Mouse (Mus musculus) gastrocnemius, postnatal 4 days (tissue): ENCODE results near the gene Gm20449. TPM values are rescaled to one million over a fixed set of nuclear protein-coding genes. Genes with fewer than 3 reads are reported as not detected.
"Not testable (repeated sequence)": the region's sequence is repeated elsewhere in the genome, so short reads cannot be mapped to it uniquely, and the experiment has no call there.

ENCODE experiments used
- DNase-seq, 2 experiments: peaks; one replicate each; pipeline ENCODE4 v3.0.0; 2021 to 2022; ENCODE audit warnings: low spot score in 2 of 2, mixed read lengths in 2 of 2
- long read RNA-seq, 2 experiments: library from polyadenylated mRNA; stranded (forward); transcript quantifications; one replicate each; pipeline ENCODE4 v2.0.0; 2021
- total RNA-seq, 2 experiments: library from RNA; stranded (reverse); gene quantifications; 2 replicates each; pipeline ENCODE4 v1.2.3; 2021

Gm20449 gene
- under 1 TPM in 1 of 2 experiments, not detected in 1; 0.10 TPM for total RNA-seq
- long read RNA-seq, experiment 1, partial matches to known transcripts, result 0 of 1 reads
- long read RNA-seq, experiment 1, other reads (novel, unspliced or antisense), result 1 of 1 reads
- long read RNA-seq, experiment 2, result 0 reads

- DNase-seq, result peak; percentile 89 to 98
Measured at GRCm38 (mm10) chr7:41499389-41500049, at the start of gene Gm20449, which contains the start of gene AW146154. Gene Gm20449, minus strand, starts transcription at chr7:41499417. Gene AW146154, minus strand, starts transcription at chr7:41499890.

- no peak for DNase-seq
Measured at GRCm38 (mm10) chr7:41512672-41513071, 13.5 kb upstream of the Gm20449 start.

- DNase-seq, result no peak
Measured at GRCm38 (mm10) chr7:41512207-41512606, 13.0 kb upstream of the Gm20449 start.

GRCm38 (mm10) chr7:41502402-41502801 is 3.2 kb upstream of the Gm20449 start:
- DNase-seq, result no peak

GRCm38 (mm10) chr7:41500151-41500934 is 1.1 kb upstream of the Gm20449 start:
- peak in 1 of 2 experiments; percentile 44 for DNase-seq

- not testable (repeated sequence) for DNase-seq
Measured at GRCm38 (mm10) chr7:41499018-41499388, 214 bp downstream of the Gm20449 start.

- not testable (repeated sequence) for DNase-seq
Measured at GRCm38 (mm10) chr7:41498464-41498863, 753 bp downstream of the Gm20449 start.

GRCm38 (mm10) chr7:41497871-41498270 is 1.3 kb downstream of the Gm20449 start:
- no peak for DNase-seq

- no peak for DNase-seq
Measured at GRCm38 (mm10) chr7:41451864-41452263, 47.4 kb downstream of the Gm20449 start.

- DNase-seq, result not testable (repeated sequence)
Measured at GRCm38 (mm10) chr7:41448596-41448995, 50.6 kb downstream of the Gm20449 start, which contains the start of gene Vmn2r57. Gene Vmn2r57, minus strand, starts transcription at chr7:41448696.

- no peak for DNase-seq
Measured at GRCm38 (mm10) chr7:41394130-41394529, 105.1 kb downstream of the Gm20449 start.

- DNase-seq, result peak; percentile 53 to 80
Measured at GRCm38 (mm10) chr7:41393048-41393971, 105.9 kb downstream of the Gm20449 start, which contains the start of gene AI987944. Gene AI987944, minus strand, starts transcription at chr7:41393379.

Other genes with a start within 250 kb of the Gm20449 start
- 10 to 100 TPM in 1 of 2 experiments, 1 to 10 TPM in 1; 9.5 to 10.8 TPM for gene AI987944, start 106.0 kb downstream of the Gm20449 start, total RNA-seq
- gene Vmn2r57, start 50.7 kb downstream of the Gm20449 start, total RNA-seq, result under 1 TPM; 0.12 to 0.13 TPM
- gene AW146154, start 473 bp upstream of the Gm20449 start, total RNA-seq, result 1 to 10 TPM; 7.5 to 7.9 TPM
- not detected for gene Gm6871, start 74.2 kb upstream of the Gm20449 start, total RNA-seq
- 10 to 100 TPM; 11.5 to 12.6 TPM for gene 2610021A01Rik, start 99.8 kb upstream of the Gm20449 start, total RNA-seq
- gene Zfp788, start 133.8 kb upstream of the Gm20449 start, total RNA-seq, result 10 to 100 TPM; 10.2 to 10.6 TPM